Mouse (Mus musculus): ENCODE measurements around the gene Sgms2. TPM values are rescaled to one million over a fixed set of nuclear protein-coding genes. Genes with fewer than 3 reads are reported as not detected.

The Sgms2 gene
- polyA plus RNA-seq, 1 experiment: 6.9 TPM

- peak; percentile 63 for DNase-seq (ENCODE audit: low read depth, low spot score)
- WGBS: 5% methylated on average over 10 of the region's 10 CpGs
Observed at GRCm38 (mm10) chr3:131272374-131273100, 218.7 kb downstream of the Sgms2 start.

- under 1% methylated on average over 54 of the region's 54 CpGs for WGBS
- peak; percentile 60 for DNase-seq (ENCODE audit: low read depth, low spot score)
Observed at GRCm38 (mm10) chr3:131271559-131272373, 219.4 kb downstream of the Sgms2 start, which contains the start of gene Hadh. Hadh (minus strand) TSS chr3:131272101.

DNA sequence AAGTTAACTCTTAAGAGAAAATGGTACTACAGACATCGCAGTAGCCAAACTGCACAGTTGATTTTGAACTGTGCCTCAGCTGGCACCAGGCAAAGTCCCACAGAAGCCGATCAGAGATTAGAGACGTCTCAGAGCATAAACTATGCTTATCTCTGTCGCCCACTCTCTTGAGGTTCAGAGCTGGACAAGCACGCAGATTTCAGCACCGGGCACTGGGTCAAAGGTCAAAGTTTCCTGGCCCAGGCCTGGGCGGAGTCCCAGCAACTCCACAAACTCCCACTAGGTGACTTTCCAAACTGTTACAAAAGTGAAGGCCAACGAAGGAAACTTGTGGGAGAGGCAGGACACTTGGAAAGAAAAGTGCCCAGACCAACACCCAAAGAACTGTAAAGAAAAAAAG is 220.1 kb downstream of the Sgms2 start:
- 4% methylated on average over 8 of the region's 8 CpGs for WGBS
- peak; percentile 75 for DNase-seq (ENCODE audit: low read depth, low spot score)

- 50% methylated on average over 6 of the region's 6 CpGs for WGBS
- no peak for DNase-seq (ENCODE audit: low read depth, low spot score)
Observed at GRCm38 (mm10) chr3:131270381-131270780, 220.8 kb downstream of the Sgms2 start.

Other genes starting within 250 kb of the Sgms2 start
- gene Hadh, start 219.3 kb downstream of the Sgms2 start, polyA plus RNA-seq (2012; rRNA removed): 210 and 377 TPM in 2 replicates
- gene Cyp2u1, start 188.2 kb downstream of the Sgms2 start, polyA plus RNA-seq (2012; rRNA removed): 6.1 and 13.5 TPM in 2 replicates
- 54.6 and 76.4 TPM in 2 replicates for gene Papss1, start 73.4 kb upstream of the Sgms2 start, polyA plus RNA-seq (2012; rRNA removed)